Mouse (Mus musculus) myocyte (in vitro differentiated cells): ENCODE measurements at regions not wholly inside any gene's neighbourhood (a gene's known extent, or its start where the extent isn't known, plus 50 kb on each side); places are given as distances from the start of the nearest gene placed in this dataset.

Experiments
- H3K27me3 ChIP-seq: one replicate; pipeline ENCODE4 v1.6.1; 2011; ENCODE audit not compliant: control insufficient read depth, insufficient read depth, insufficient read length
- H3K36me3 ChIP-seq: one replicate; pipeline ENCODE4 v1.6.1; 2011; ENCODE audit not compliant: control insufficient read depth, insufficient read depth
- H3K4me2 ChIP-seq: one replicate; pipeline ENCODE4 v1.6.1; 2011; ENCODE audit warnings: low read depth, control low read depth
- H3K4me3 ChIP-seq: one replicate; pipeline ENCODE4 v1.5.1; 2011; ENCODE audit warnings: mild to moderate bottlenecking, control low read depth, moderate library complexity
- H3K79me2 ChIP-seq: one replicate; pipeline ENCODE4 v1.6.1; 2011; ENCODE audit not compliant: control insufficient read depth, insufficient read depth
- H3ac ChIP-seq: one replicate; pipeline ENCODE4 v1.6.1; 2011; ENCODE audit not compliant: control insufficient read depth, insufficient read length
- CEBPB ChIP-seq: IDR thresholded peaks from 2 replicates; pipeline ENCODE4 v1.6.1; 2011; ENCODE audit warnings: mild to moderate bottlenecking, moderate library complexity; ENCODE audit not compliant: poor library complexity, insufficient read depth, severe bottlenecking
- E2F4 ChIP-seq: IDR thresholded peaks from one replicate; pipeline ENCODE4 v1.6.1; 2011; ENCODE audit warnings: mild to moderate bottlenecking, control low read depth, moderate library complexity; ENCODE audit not compliant: insufficient read depth
- MAX ChIP-seq: IDR thresholded peaks from one replicate; pipeline ENCODE4 v1.6.1; 2011; ENCODE audit warnings: low read depth, mild to moderate bottlenecking, control low read depth
- MYOD1 ChIP-seq, 3 experiments: IDR thresholded peaks; one replicate each; pipeline ENCODE4 v1.6.1; 2011; ENCODE audit warnings: control low read depth in 2 of 3, low read depth in 2 of 3, mild to moderate bottlenecking in 2 of 3, moderate library complexity in 1 of 3; ENCODE audit not compliant: insufficient read length in 2 of 3, control insufficient read depth in 1 of 3
- MYOG ChIP-seq, 3 experiments: IDR thresholded peaks; one replicate each; pipeline ENCODE4 v1.6.1; 2011; ENCODE audit warnings: control low read depth in 2 of 3, low read depth in 2 of 3, mild to moderate bottlenecking in 2 of 3; ENCODE audit not compliant: insufficient read length in 2 of 3, control insufficient read depth in 1 of 3, insufficient read depth in 1 of 3
- POLR2A ChIP-seq: IDR thresholded peaks from one replicate; pipeline ENCODE4 v1.6.1; 2011; ENCODE audit warnings: low read depth, mild to moderate bottlenecking, control low read depth, moderate library complexity; ENCODE audit not compliant: insufficient read length
- POLR2AphosphoS2 ChIP-seq: IDR thresholded peaks from one replicate; pipeline ENCODE4 v1.6.1; 2011; ENCODE audit warnings: low read depth, control low read depth; ENCODE audit not compliant: insufficient read length
- REST ChIP-seq: IDR thresholded peaks from one replicate; pipeline ENCODE4 v1.6.1; 2011; ENCODE audit warnings: mild to moderate bottlenecking, control low read depth, moderate library complexity; ENCODE audit not compliant: insufficient read depth, insufficient read length
- SRF ChIP-seq: IDR thresholded peaks from one replicate; pipeline ENCODE4 v1.6.1; 2011; ENCODE audit warnings: low read depth; ENCODE audit not compliant: control insufficient read depth, insufficient read length
- TCF12 ChIP-seq: IDR thresholded peaks from one replicate; pipeline ENCODE4 v1.6.1; 2011; ENCODE audit warnings: mild to moderate bottlenecking, control low read depth; ENCODE audit not compliant: poor library complexity, insufficient read depth, severe bottlenecking
- TCF3 ChIP-seq: IDR thresholded peaks from one replicate; pipeline ENCODE4 v1.6.1; 2011; ENCODE audit warnings: low read depth, control low read depth; ENCODE audit not compliant: insufficient read length
- USF1 ChIP-seq: IDR thresholded peaks from one replicate; pipeline ENCODE4 v1.6.1; 2011; ENCODE audit warnings: low read depth, mild to moderate bottlenecking, control low read depth, moderate library complexity

DNA sequence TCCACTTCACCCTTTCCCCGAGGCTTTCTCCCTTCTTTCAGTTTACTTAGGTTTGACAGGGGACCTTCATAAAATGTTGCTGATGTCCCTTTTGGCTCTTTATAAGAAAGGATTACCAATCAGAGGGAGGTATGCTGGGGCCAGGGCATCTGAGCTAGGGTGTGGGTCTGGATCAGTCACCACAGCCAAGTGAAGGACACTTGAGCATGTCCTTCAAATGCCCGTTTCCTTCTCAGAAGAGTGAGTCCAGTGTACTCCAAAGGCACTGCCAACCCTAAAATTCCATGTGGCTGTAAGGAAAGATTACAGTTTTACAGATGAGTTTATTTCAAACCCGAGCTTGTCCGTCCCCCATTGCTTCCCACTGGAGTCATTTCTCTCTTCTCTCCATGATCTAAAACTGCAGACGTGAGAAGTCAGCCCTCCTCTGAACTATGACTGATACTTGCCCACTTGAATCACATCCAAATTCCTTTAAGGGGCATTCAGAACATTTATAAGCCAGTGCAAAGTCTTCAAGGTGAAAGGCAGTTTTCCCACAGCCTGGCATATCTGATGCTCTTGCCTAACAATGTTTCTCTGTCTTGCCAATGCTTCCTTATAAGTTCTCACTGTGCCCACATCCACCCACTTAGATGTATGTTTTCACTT is 321.8 kb upstream of the Fam241a start:
- Histone ChIP-seq H3K36me3 (no peaks in the 10 kb centered on the region), H3K27me3 (no peaks in the 10 kb centered on the region), H3K4me3 (no peak overlapping the region)

DNA sequence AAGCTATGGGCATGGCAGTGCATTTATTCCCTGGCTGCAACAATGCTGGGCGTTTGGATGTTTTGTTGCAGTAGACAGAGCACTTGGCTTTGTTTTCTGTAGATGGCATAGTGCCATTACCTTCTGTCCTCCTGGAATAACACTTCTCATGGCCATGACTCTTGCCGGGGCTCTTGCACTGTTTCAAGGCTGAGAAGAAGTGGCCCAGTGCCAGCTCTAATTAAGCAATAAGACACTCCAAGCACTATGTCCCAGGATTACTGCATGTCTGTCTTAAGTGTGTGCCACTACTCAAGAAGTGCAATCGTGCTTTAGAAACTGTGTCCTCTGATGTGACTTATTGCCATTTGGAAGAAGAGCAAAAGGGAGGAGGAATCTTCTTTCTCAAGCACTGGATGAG is 316.1 kb upstream of the Fam241a start:
- Histone ChIP-seq H3ac (no peak overlapping the region), H3K27me3 (no peaks in the 10 kb centered on the region), H3K36me3 (no peaks in the 10 kb centered on the region), H3K4me3 (no peak overlapping the region), H3K4me2 (no peak overlapping the region), H3K79me2 (no peaks in the 10 kb centered on the region)
- TF ChIP-seq TCF3 (no peak), MYOG (IDR thresholded peaks at IDR 0.05; ENCODE audit: control insufficient read depth in 1 of 3, insufficient read depth in 1 of 3, insufficient read length in 2 of 3, low read depth in 2 of 3) (no peak)

More for the DNA sequence above, 321.8 kb upstream of the Fam241a start:
- Histone ChIP-seq H3K79me2 (no peaks in the 10 kb centered on the region), H3ac (no peak overlapping the region), H3K4me2 (no peak overlapping the region)
- TF ChIP-seq CEBPB (no peak), TCF3 (no peak), MAX (no peak), POLR2AphosphoS2 (no peak)

GRCm38 (mm10) chr3:128210591-128210990 is 314.5 kb upstream of the Fam241a start:
- Histone ChIP-seq H3ac (no peak overlapping the region), H3K4me3 (no peak overlapping the region), H3K27me3 (no peaks in the 10 kb centered on the region), H3K4me2 (no peak overlapping the region), H3K79me2 (no peaks in the 10 kb centered on the region), H3K36me3 (no peaks in the 10 kb centered on the region)
- no peak for TF ChIP-seq TCF3
- no peak for TF ChIP-seq TCF12
- no peak for TF ChIP-seq MAX
- no peak for TF ChIP-seq USF1
- TF ChIP-seq MYOD1 (IDR thresholded peaks at IDR 0.05; ENCODE audit: control insufficient read depth in 1 of 3, insufficient read length in 2 of 3, low read depth in 2 of 3) = no peak
- TF ChIP-seq SRF = no peak
- no peak for TF ChIP-seq E2F4
- no peak for TF ChIP-seq CEBPB
- TF ChIP-seq REST = no peak
- TF ChIP-seq POLR2AphosphoS2 = no peak
- no peak for TF ChIP-seq POLR2A
- TF ChIP-seq MYOG (IDR thresholded peaks at IDR 0.05; ENCODE audit: control insufficient read depth in 1 of 3, insufficient read depth in 1 of 3, insufficient read length in 2 of 3, low read depth in 2 of 3) = no peak

GRCm38 (mm10) chr3:128206948-128207347 is 310.8 kb upstream of the Fam241a start:
- Histone ChIP-seq H3K4me2 (no peak overlapping the region), H3K36me3 (no peaks in the 10 kb centered on the region), H3ac (no peak overlapping the region), H3K4me3 (no peak overlapping the region), H3K79me2 (no peaks in the 10 kb centered on the region), H3K27me3 (no peaks in the 10 kb centered on the region)
- TF ChIP-seq MAX = no peak
- TF ChIP-seq E2F4 = no peak
- no peak for TF ChIP-seq TCF3
- no peak for TF ChIP-seq REST
- TF ChIP-seq CEBPB = no peak
- no peak for TF ChIP-seq POLR2AphosphoS2
- TF ChIP-seq SRF = no peak

DNA sequence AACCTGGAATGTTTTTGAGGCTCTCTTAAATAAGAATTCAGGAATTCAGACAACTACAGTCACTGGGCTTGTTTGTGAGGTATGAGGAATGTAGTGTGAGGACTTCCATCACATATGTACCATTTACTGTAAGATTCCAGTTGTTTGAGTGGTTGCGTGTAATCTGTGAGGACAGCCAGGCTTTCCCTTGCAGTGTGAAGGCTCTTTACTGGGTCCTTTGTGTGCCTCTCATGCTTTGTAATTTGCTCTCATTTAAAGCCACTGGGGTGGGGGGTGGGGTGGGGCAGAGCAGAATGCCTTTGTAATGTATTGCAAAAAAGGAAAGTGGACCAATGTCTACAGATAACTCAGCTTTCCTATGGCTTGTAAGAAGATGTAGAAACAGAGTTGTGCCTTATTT is 310.4 kb upstream of the Fam241a start:
- Histone ChIP-seq H3K4me3 (no peak overlapping the region), H3K4me2 (no peak overlapping the region), H3ac (no peak overlapping the region), H3K36me3 (no peaks in the 10 kb centered on the region), H3K79me2 (no peaks in the 10 kb centered on the region), H3K27me3 (no peaks in the 10 kb centered on the region)
- TF ChIP-seq POLR2AphosphoS2 = no peak
- TF ChIP-seq TCF3 = no peak
- no peak for TF ChIP-seq E2F4
- TF ChIP-seq POLR2A = no peak
- no peak for TF ChIP-seq MAX
- no peak for TF ChIP-seq USF1
- no peak for TF ChIP-seq TCF12
- no peak for TF ChIP-seq CEBPB
- TF ChIP-seq MYOG (IDR thresholded peaks at IDR 0.05; ENCODE audit: control insufficient read depth in 1 of 3, insufficient read depth in 1 of 3, insufficient read length in 2 of 3, low read depth in 2 of 3) = no peak
- no peak for TF ChIP-seq REST
- TF ChIP-seq MYOD1 (IDR thresholded peaks at IDR 0.05; ENCODE audit: control insufficient read depth in 1 of 3, insufficient read length in 2 of 3, low read depth in 2 of 3) = no peak
- no peak for TF ChIP-seq SRF
